Mouse (Mus musculus) WW6 (cell line): ENCODE data around the gene Josd2.
A peak's percentile ranks its signal among the peaks of the same experiment; 100 is the strongest.

Experiments used
- DNase-seq: peaks from one replicate; pipeline ENCODE4 v3.0.0-alpha.2; 2013; ENCODE audit warnings: low read depth, low spot score

The Josd2 gene

GRCm38 (mm10) chr7:44472558-44472885, 4.7 kb downstream of the Josd2 start:
- no peak for DNase-seq

GRCm38 (mm10) chr7:44472961-44473646, 5.3 kb downstream of the Josd2 start:
- no peak for DNase-seq

- DNase-seq = no peak
Observed at GRCm38 (mm10) chr7:44474419-44474818, 6.6 kb downstream of the Josd2 start.

GRCm38 (mm10) chr7:44475046-44475614, 7.3 kb downstream of the Josd2 start:
- no peak for DNase-seq

- DNase-seq = no peak
Observed at GRCm38 (mm10) chr7:44482836-44483435, 15.2 kb downstream of the Josd2 start.

- no peak for DNase-seq
Observed at GRCm38 (mm10) chr7:44484109-44484508, 16.3 kb downstream of the Josd2 start.

- DNase-seq = peak; percentile 65
Observed at GRCm38 (mm10) chr7:44484841-44485571, 17.2 kb downstream of the Josd2 start.

GRCm38 (mm10) chr7:44485572-44486195, 17.9 kb downstream of the Josd2 start:
- no peak for DNase-seq

GRCm38 (mm10) chr7:44486927-44487575, 19.3 kb downstream of the Josd2 start:
- no peak for DNase-seq

GRCm38 (mm10) chr7:44487936-44488335, 20.2 kb downstream of the Josd2 start:
- DNase-seq = no peak

- DNase-seq = no peak
Observed at GRCm38 (mm10) chr7:44488545-44488944, 20.8 kb downstream of the Josd2 start.

- DNase-seq = no peak
Observed at GRCm38 (mm10) chr7:44490281-44490680, 22.5 kb downstream of the Josd2 start.

GRCm38 (mm10) chr7:44491391-44491790, 23.6 kb downstream of the Josd2 start:
- DNase-seq = no peak

GRCm38 (mm10) chr7:44492166-44492826, 24.5 kb downstream of the Josd2 start:
- DNase-seq = no peak

GRCm38 (mm10) chr7:44494681-44495080, 26.9 kb downstream of the Josd2 start:
- no peak for DNase-seq

- DNase-seq = no peak
Observed at GRCm38 (mm10) chr7:44495086-44495485, 27.3 kb downstream of the Josd2 start.

GRCm38 (mm10) chr7:44495992-44496770, 28.4 kb downstream of the Josd2 start, which contains the start of the genes Emc10 and Fam71e1:
Emc10 (minus strand) TSS chr7:44496529.
Fam71e1 (plus strand) TSS chr7:44496581.
- DNase-seq = peak; percentile 100

- no peak for DNase-seq
Observed at GRCm38 (mm10) chr7:44496771-44497109, 29.0 kb downstream of the Josd2 start.

GRCm38 (mm10) chr7:44497361-44498055, 29.7 kb downstream of the Josd2 start:
- DNase-seq = no peak

- no peak for DNase-seq
Observed at GRCm38 (mm10) chr7:44498922-44499321, 31.1 kb downstream of the Josd2 start.
